8 mouse cellular contexts compared by ENCODE assay signal in the genomic region with DNA sequence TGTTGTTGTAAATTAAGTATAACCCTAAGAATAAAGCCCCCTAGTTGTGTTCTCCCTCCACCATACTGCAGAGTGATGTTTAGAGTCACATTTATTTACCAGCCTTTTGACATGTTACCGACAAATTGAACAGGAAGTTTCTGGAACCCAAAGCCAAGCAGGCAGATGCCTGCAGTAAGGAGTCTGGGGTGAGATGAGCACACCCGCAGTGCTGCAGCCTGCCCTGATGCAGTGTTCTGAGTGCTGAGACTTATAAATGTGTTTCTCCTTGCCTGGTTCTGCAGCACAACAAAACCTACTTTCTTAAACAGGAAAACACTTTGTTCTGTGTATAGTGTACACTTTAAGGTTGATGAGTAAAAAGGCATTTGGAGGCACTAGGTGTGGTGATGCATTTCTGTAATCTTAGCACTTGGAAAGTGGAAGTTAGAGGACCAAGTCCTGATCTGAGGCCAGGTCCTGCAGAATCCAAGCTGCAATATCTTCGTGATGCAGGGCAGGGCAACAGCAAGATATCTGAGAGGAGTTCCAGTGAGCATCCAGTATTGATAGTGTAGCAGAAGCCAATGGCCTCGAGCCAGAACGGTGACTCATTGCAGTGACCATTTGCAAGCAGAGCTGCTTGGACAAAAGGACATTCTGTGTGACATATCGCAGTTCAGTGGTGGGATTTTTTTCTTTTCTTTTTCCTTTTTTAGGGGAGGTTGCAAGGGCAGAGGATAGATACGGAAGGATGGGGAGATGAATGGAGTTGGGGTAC. TPM values are rescaled to one million over a fixed set of nuclear protein-coding genes. Genes with fewer than 3 reads are reported as not detected.
DNase-seq lines count a peak whose midpoint lies in the region; ATAC-seq lines count a peak whose summit lies in the region.

No protein-coding gene starts in this region.

- H3K4me1 ChIP-seq in limb, embryonic 13.5 days, result peaks cover 26% of the 10 kb centered on the region
- H3K4me1 ChIP-seq in limb, embryonic 10.5 days, result peaks cover 15% of the 10 kb centered on the region
- H3K4me1 ChIP-seq in stomach, embryonic 14.5 days (ENCODE audit: control insufficient read depth, insufficient read depth, low read length), result peaks cover 32% of the 10 kb centered on the region
- peaks cover 5% of the 10 kb centered on the region; the same call in 1 of the 2 replicates for H3K4me1 ChIP-seq in midbrain, embryonic 11.5 days (ENCODE audit: control insufficient read depth, insufficient read depth, low read length)

- H3K4me3 ChIP-seq in limb, embryonic 13.5 days, result no peak overlapping the region
- no peak overlapping the region for H3K4me3 ChIP-seq in limb, embryonic 10.5 days
- H3K4me3 ChIP-seq in stomach, embryonic 14.5 days (ENCODE audit: low read depth, low read length), result no peak overlapping the region
- no peak overlapping the region for H3K4me3 ChIP-seq in midbrain, embryonic 11.5 days (ENCODE audit: low read depth, low read length)

- no peak overlapping the region for H3K4me2 ChIP-seq in limb, embryonic 13.5 days (replicated peaks)
- no peak overlapping the region for H3K4me2 ChIP-seq in stomach, embryonic 14.5 days (replicated peaks; ENCODE audit: low read depth, low read length)
- H3K4me2 ChIP-seq in midbrain, embryonic 11.5 days, result no peak overlapping the region

- 73% methylated on average over 7 of the region's 7 CpGs for WGBS in limb, embryonic 13.5 days
- WGBS in limb, embryonic 10.5 days, result 81% methylated on average over 7 of the region's 7 CpGs
- 62% methylated on average over 7 of the region's 7 CpGs for WGBS in stomach, embryonic 14.5 days
- WGBS in midbrain, embryonic 11.5 days, result 82% methylated on average over 7 of the region's 7 CpGs

- no peak for DNase-seq in limb, embryonic 10.5 days (ENCODE audit: low spot score)
- peak; percentile 93 to 97 for DNase-seq in adrenal gland, postnatal 36 days
- DNase-seq in heart, adult 18-20 months, result peak; percentile 89 to 92
- DNase-seq in kidney, postnatal 4 days, result peak; percentile 69 to 72
- no peak for DNase-seq in midbrain, embryonic 11.5 days (ENCODE audit: low spot score, missing footprints)

- no peaks in the 10 kb centered on the region for H3K27me3 ChIP-seq in limb, embryonic 13.5 days
- no peaks in the 10 kb centered on the region for H3K27me3 ChIP-seq in limb, embryonic 10.5 days (ENCODE audit: low read depth, poor library complexity, severe bottlenecking)
- no peaks in the 10 kb centered on the region for H3K27me3 ChIP-seq in stomach, embryonic 14.5 days (ENCODE audit: control insufficient read depth, insufficient read depth, low read length)
- H3K27me3 ChIP-seq in midbrain, embryonic 11.5 days (ENCODE audit: control insufficient read depth, insufficient read depth, low read length), result no peaks in the 10 kb centered on the region

- ATAC-seq in limb, embryonic 13.5 days (ENCODE audit: low FRiP score, low read depth), result no peak
- no peak for ATAC-seq in stomach, embryonic 14.5 days (ENCODE audit: insufficient number of reproducible peaks, insufficient read depth, low FRiP score, low read depth)
- ATAC-seq in frontal cortex, adult (ENCODE audit: low TSS enrichment), result no peak
- ATAC-seq in midbrain, embryonic 11.5 days (ENCODE audit: low FRiP score), result no peak

- H3K9me3 ChIP-seq in limb, embryonic 13.5 days, result no peaks in the 10 kb centered on the region
- no peaks in the 10 kb centered on the region for H3K9me3 ChIP-seq in limb, embryonic 10.5 days (replicated peaks)
- H3K9me3 ChIP-seq in stomach, embryonic 14.5 days (ENCODE audit: control insufficient read depth, low read depth, low read length), result no peaks in the 10 kb centered on the region
- no peaks in the 10 kb centered on the region for H3K9me3 ChIP-seq in midbrain, embryonic 11.5 days (ENCODE audit: control insufficient read depth, low read length)

- H3K9ac ChIP-seq in limb, embryonic 13.5 days, result no peak overlapping the region
- no peak overlapping the region for H3K9ac ChIP-seq in stomach, embryonic 14.5 days (replicated peaks; ENCODE audit: low read depth, low read length)
- H3K9ac ChIP-seq in midbrain, embryonic 11.5 days (ENCODE audit: low read length), result no peak overlapping the region

- H3K27ac ChIP-seq in limb, embryonic 13.5 days, result peak overlapping the region; percentile 22; the same call in 1 of the 2 replicates
- H3K27ac ChIP-seq in limb, embryonic 10.5 days, result no peak overlapping the region
- 0 out of 2 replicates have a peak overlapping the region, but pooled peaks have one; percentile 33 for H3K27ac ChIP-seq in stomach, embryonic 14.5 days (ENCODE audit: low read length)
- no peak overlapping the region for H3K27ac ChIP-seq in midbrain, embryonic 11.5 days (ENCODE audit: low read depth, low read length)

- 0 out of 2 replicates have a peak, but pooled peaks cover 3% of the 10 kb centered on the region for H3K36me3 ChIP-seq in limb, embryonic 13.5 days
- 0 out of 2 replicates have a peak, but pooled peaks cover 4% of the 10 kb centered on the region for H3K36me3 ChIP-seq in limb, embryonic 10.5 days
- no peaks in the 10 kb centered on the region for H3K36me3 ChIP-seq in stomach, embryonic 14.5 days (ENCODE audit: control insufficient read depth, insufficient read depth, low read length)
- H3K36me3 ChIP-seq in midbrain, embryonic 11.5 days (ENCODE audit: control insufficient read depth, insufficient read depth, low read length), result no peaks in the 10 kb centered on the region

RNA-seq across cellular contexts. Expression of a gene that starts 58.0 kb away (rescaled TPM):
- polyA plus RNA-seq in limb, embryonic 13.5 days (2015; fragmentation: Nextera tagmentation; extraction: Ambion mirVana), result 45.3 and 46.7 TPM in 2 replicates
- polyA plus RNA-seq in limb, embryonic 10.5 days (2016; fragmentation: Nextera tagmentation; extraction: Ambion mirVana), result 37.5 and 44.3 TPM in 2 replicates
- total RNA-seq in adrenal gland, postnatal 36 days (2021), result 10 to 100 TPM; 24.0 to 43.9 TPM
- total RNA-seq in heart, adult 18-20 months (2021), result 10 to 100 TPM; 21.5 to 28.3 TPM
- polyA plus RNA-seq in stomach, embryonic 14.5 days (2014; fragmentation: Nextera tagmentation; extraction: Ambion mirVana), result 67.3 and 73.0 TPM in 2 replicates
- 56.9 and 57.2 TPM in 2 replicates for polyA plus RNA-seq in midbrain, embryonic 11.5 days (2014; fragmentation: Nextera tagmentation; extraction: Ambion mirVana)

Comparison
In these comparisons a context has a peak if more than half of its experiments do, and no peak if none do; other contexts are left out.
1. H3K27ac ChIP-seq: peak in limb, embryonic 13.5 days (single experiment) and stomach, embryonic 14.5 days (single experiment); none in limb, embryonic 10.5 days (single experiment) and midbrain, embryonic 11.5 days (single experiment).
2. DNase-seq: peak in adrenal gland, postnatal 36 days (2 of 2), heart, adult 18-20 months (2 of 2) and kidney, postnatal 4 days (2 of 2); none in limb, embryonic 10.5 days (single experiment) and midbrain, embryonic 11.5 days (single experiment).